Mouse (Mus musculus) cerebellum, adult 18-20 months (tissue): ENCODE data around the gene Gpat2.

ENCODE experiments used
- DNase-seq, 2 experiments: peaks; one replicate each; pipeline ENCODE4 v3.0.0; 2021

The Gpat2 gene

DNA sequence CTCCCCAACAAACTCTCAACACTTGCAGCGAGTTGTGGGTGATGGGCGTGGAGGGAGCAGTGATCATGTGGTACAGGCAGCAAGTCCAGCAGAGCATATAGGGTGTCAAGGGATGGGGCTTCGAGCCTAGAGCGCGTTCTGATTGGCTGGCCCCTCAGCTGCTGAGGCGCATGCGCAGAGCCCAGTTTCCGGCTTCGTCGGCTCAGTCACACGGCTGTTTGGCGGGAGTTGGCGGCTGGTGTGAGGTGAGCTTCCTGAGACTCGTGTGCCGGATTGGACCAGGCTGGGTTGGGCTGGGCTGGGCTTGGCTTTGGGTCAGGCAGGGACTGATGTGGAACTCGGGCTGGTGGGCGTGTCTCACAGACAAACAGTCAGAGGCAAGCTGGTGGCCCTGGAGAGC lies at the start of gene Gpat2:
Gpat2 (plus strand) TSS at position 223 of the 400 bp plus-strand sequence.
- no peak for DNase-seq

GRCm38 (mm10) chr2:127375759-127376341 lies 49.1 kb upstream of the Gpat2 start:
- DNase-seq = no peak

DNA sequence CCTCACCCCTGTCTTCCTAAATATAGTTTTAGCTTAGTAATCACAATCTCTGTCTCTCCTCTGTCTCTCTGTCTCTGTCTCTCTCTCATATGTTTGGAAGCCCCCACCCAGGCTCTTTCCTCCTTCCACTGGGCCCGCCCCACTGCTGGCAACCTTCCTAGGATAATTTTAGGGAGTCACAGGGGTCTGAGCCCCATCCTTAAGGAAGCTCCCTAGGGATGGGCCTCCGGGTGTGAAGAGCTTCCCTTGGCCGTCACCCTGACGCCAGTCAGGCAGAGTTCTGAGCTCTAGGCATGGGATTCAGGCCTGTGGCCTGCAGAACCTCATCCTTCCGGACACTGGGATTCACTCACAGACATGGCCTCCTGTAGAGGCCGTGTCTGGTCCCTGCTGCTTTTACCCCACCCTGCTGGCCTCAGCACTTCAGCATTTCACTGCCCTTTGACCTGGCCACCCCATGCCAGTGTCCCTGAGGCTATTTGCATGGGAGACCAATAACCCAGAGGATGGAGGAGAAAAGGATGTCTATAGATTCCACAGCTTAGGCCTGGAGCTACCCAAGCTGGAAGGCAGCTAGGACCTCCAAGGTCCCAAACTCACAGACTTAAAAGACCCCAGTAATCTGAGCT lies 48.5 kb upstream of the Gpat2 start:
- DNase-seq = no peak

- DNase-seq = no peak
Observed at GRCm38 (mm10) chr2:127377942-127378610, 46.9 kb upstream of the Gpat2 start.

DNA sequence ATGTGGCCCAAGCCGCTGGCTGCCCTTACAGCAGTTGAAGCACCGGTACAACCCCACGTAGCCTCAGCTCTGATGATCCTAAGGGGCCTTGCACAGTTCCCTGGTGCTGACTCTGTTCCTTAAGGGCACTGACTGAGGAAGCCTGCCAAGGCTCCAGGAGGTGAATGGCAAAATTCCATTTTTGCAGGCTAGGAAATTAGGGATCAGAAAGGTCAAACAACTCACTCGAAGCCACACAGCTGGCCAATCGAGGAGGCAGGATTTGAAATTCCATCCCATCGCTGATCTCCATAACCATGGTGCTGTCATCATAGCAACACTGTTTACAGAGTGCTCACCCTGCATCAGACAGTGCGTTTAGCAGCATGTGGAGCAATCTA lies 46.4 kb upstream of the Gpat2 start:
- no peak for DNase-seq

DNA sequence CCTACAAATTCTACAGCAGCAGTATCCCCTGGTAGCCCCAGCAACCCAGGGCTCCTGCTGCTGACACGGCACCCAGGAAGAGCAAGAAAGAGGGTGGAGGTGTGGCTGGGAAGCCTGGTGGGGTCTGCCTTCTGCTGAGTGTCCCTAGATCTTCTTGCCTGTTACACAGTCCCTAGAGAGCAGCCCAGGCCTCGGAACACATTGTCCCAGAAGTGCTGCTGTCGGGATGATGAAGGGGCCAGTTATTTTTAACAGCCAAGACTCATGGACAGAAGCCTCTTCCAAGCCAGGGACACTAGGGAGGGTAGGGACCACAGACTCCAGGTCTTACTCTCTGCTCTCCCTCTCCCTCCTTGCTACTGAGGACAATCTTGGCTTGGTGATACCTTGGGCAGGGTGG lies 45.7 kb upstream of the Gpat2 start:
- no peak for DNase-seq

DNA sequence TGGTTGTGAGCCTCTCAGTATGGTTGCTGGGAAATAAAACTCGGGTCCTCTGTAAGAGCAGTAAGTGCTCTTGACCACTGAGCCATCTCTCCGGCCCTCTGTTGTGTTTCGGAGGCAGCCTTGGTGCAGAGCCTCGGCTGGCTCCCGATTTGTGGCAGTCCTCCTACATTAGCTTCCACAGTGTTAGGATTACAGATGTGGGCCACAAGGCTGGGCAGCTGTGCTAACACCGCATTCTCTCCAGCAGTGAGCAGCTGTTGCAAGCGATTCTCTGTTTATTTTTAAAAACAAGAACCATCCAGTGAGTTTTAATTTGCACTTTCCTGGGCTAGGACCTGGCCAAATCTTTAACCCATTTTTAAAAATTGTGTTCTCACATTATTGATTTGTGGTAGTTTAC lies 41.1 kb upstream of the Gpat2 start:
- no peak for DNase-seq

DNA sequence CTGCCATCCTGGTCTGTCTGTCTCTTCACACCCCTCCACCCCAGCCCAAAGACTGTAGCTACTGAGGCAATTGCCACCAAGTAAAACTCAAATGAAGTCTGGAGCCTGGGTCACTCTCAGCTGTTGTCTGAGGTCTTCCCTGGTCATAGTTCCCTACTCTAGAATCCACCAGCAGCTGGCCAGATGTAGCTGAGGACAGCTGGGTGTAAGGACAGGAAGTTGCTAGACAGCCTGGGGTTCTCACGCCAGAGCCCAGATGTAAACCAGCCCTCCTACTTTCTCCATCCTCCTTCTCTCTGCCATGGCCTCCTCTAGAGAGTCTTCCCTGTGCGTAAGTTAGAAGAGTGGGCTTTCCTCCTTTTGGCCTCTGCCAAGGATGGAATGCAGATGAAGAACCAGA lies 37.5 kb upstream of the Gpat2 start:
- no peak for DNase-seq

DNA sequence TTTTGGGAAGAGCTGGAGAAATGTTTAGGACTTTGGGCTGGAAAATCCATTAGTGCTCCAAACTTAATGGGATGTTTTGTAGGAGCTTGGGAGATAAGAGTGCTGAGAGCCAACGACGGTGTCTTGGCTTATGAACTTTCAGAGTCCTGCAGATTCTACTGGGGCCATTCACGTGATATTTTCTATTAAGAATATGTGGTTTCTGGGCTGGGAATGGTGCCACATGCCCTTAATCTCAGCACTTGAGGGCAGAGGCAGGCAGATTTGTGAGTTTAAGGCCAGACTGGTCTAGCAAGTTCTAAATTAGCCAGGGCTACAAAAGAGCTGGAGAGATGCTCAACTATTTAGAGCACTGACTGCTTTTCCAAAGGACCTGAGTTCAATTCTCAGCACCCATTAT lies 34.6 kb upstream of the Gpat2 start:
- no peak for DNase-seq

- DNase-seq = no peak
Observed at GRCm38 (mm10) chr2:127390846-127391245, 34.2 kb upstream of the Gpat2 start.

- DNase-seq = no peak
Observed at GRCm38 (mm10) chr2:127391323-127391722, 33.7 kb upstream of the Gpat2 start.

DNA sequence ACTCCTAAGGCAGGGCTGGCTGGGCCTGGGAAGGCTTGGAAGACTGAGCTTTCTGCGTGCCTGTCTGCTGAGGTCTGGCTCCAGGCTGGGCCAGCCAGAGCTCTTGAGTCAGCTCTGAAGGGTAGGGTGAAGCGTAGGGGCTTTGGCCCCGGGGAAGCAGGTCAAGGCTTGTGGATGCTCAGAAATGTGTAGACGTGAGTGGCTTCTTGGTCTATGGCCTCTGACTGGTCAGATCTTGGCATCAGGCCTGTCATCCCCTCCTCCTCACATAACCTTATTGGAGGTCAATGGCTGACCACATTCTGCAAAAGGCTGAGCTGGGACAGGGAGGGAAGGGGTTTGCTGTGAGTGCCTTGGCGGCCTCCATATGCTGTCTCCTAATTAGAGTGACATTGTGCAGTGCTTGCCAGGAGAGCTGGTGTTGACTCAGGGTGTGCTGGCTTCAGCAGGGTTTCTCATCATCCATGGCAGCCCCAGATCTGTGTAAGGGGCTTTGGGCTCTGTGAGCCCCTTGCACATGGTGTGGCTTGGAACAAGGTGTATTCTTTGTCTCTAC lies 30.3 kb upstream of the Gpat2 start:
- DNase-seq = no peak

DNA sequence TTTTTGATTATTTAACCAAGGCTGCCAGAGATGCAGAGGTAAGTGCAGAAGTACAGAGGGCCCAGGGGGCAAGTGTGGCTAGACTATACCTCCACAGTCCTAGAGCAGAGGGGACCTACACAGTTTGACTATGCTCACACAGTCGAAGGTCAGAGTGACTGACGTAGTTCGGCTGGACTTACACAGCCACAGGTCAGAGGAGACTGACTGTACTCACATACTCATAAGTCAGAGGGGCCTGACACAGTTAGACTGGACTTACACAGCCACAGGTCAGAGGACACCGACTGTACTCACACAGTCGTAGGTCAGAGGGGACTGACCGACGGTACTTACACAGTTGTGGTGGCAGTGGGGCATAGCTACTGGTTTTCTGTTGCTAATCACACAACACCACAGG lies 26.3 kb upstream of the Gpat2 start:
- DNase-seq = no peak

GRCm38 (mm10) chr2:127411126-127411525 lies 13.9 kb upstream of the Gpat2 start:
- DNase-seq = no peak

DNA sequence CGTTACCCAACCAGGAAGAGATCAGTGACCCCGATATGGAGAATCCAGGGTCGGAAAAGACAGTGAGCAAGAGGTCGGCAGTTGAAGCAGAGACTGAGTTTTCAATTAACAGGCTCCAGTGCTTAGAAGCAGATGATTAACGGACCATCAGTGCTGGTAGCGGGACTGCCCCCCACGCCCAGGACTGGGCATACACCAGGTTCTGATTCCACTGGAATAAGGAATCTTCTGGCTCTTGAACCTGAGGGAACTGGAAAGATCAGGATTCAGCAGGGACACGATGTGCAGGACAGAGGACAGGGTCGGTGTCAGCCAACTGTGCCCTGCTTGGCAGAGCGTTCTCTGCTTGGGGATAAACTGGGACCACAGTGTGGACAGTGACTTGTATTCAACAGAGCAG lies 9.2 kb upstream of the Gpat2 start:
- no peak for DNase-seq

DNA sequence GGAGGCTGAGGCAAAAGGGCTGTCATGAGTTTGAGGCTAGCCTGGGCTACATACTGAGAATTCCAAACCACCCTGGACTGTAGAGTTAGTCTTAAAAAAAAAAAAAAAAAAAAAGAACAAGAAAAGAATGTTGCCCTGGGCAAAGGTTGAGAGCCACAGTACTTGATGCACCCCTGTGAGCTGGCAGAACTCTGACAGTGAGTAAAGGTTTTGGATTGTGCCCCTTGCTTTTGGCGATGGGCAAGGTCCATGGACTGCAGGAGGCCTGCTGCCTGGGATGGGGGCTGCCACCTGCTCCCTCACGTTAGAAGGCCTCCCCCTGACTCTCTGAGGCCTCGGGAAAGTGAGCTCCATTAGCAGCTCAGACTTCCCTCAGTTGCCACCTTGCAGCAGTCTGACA lies 8.3 kb upstream of the Gpat2 start:
- no peak for DNase-seq

- DNase-seq = no peak
Observed at GRCm38 (mm10) chr2:127418266-127418970, 6.6 kb upstream of the Gpat2 start.

- peak in 1 of 2 experiments; percentile 41 for DNase-seq
Observed at GRCm38 (mm10) chr2:127430238-127430637, 5.2 kb downstream of the Gpat2 start.

DNA sequence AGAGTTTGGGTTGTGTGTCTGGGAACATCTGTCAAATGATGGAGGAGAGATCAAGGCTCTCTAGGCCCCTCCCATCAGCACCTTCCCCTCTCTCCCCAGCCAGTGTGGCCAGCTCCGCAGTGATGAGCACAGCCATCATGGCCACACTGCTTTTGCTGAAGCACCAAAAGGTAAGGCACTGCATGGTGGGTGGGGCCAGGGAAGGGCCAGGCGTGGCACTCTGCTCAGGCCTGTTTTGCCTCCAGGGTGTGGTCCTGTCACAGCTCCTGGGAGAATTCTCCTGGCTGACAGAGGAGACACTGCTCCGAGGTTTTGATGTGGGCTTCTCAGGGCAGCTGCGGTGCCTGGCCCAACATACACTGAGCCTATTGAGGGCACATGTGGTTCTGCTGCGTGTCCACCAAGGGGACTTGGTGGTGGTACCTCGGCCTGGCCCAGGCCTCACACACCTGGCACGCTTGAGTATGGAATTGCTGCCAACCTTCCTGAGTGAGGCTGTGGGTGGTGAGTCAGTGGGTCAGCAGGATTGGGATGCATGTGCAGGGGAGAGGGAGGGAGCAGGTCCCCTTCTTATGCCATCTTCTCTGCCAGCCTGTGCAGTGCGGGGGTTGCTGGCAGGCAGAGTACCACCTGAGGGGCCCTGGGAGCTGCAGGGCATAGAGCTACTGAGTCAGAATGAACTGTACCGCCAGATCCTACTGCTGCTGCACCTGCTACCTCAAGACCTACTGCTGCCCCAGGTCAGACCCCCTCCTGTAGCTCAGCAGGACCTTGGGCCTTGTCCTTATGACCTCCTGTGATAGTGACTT lies 8.7 kb downstream of the Gpat2 start:
- peak in 1 of 2 experiments; percentile 29 for DNase-seq

- no peak for DNase-seq
Observed at GRCm38 (mm10) chr2:127435135-127435534, 10.1 kb downstream of the Gpat2 start.

- no peak for DNase-seq
Observed at GRCm38 (mm10) chr2:127435554-127435953, 10.6 kb downstream of the Gpat2 start.

- DNase-seq = no peak
Observed at GRCm38 (mm10) chr2:127437697-127438096, 12.7 kb downstream of the Gpat2 start.
